Mouse (Mus musculus) stomach, postnatal 0 days (tissue): ENCODE measurements around the gene Slamf9. TPM values are rescaled to one million over a fixed set of nuclear protein-coding genes. Genes with fewer than 3 reads are reported as not detected.

Source experiments
- ATAC-seq: fragments of 200-750 bp; cut with Nextera tagmentation; 2 replicates; pipeline ENCODE4 v1.8.0; 2017; ENCODE audit not compliant: low FRiP score, low TSS enrichment
- DNase-seq: peaks from one replicate; pipeline ENCODE4 v3.0.0-alpha.2; 2016; ENCODE audit warnings: low spot score
- H3K27ac ChIP-seq: fragments of 300-500 bp; sonication (generic); replicated peaks from 2 replicates; pipeline ENCODE4 v1.5.1; 2014; ENCODE audit warnings: mild to moderate bottlenecking, control low read depth
- H3K27me3 ChIP-seq: fragments of 300-500 bp; sonication (generic); 2 replicates; pipeline ENCODE4 v1.6.1; 2014; ENCODE audit warnings: low read length; ENCODE audit not compliant: control insufficient read depth, insufficient read depth
- H3K36me3 ChIP-seq: fragments of 300-500 bp; sonication (generic); 2 replicates; pipeline ENCODE4 v1.6.1; 2014; ENCODE audit warnings: low read length, mixed read lengths; ENCODE audit not compliant: control insufficient read depth, insufficient read depth
- H3K4me1 ChIP-seq: fragments of 300-500 bp; sonication (generic); replicated peaks from 2 replicates; pipeline ENCODE4 v1.6.1; 2014; ENCODE audit warnings: antibody characterized with exemption; ENCODE audit not compliant: control insufficient read depth, insufficient read depth
- H3K4me2 ChIP-seq: fragments of 300-500 bp; sonication (generic); replicated peaks from 2 replicates; pipeline ENCODE4 v1.6.1; 2014; ENCODE audit warnings: low read depth, mild to moderate bottlenecking, control low read depth, moderate library complexity
- H3K4me3 ChIP-seq: fragments of 300-500 bp; sonication (generic); 2 replicates; pipeline ENCODE4 v1.5.1; 2014; ENCODE audit warnings: low read depth, low read length, control low read depth
- H3K9ac ChIP-seq: fragments of 300-500 bp; sonication (generic); 2 replicates; pipeline ENCODE4 v1.6.1; 2014; ENCODE audit warnings: mild to moderate bottlenecking, low read length, control low read depth, mixed read lengths
- H3K9me3 ChIP-seq: fragments of 300-500 bp; sonication (generic); 2 replicates; pipeline ENCODE4 v1.6.1; 2016; ENCODE audit warnings: low read length; ENCODE audit not compliant: control insufficient read depth
- CTCF ChIP-seq: IDR thresholded peaks from 2 replicates; pipeline ENCODE4 v1.5.1; 2016; ENCODE audit warnings: antibody characterized with exemption, low read depth, mild to moderate bottlenecking, moderate library complexity
- EP300 ChIP-seq: optimal IDR thresholded peaks from 2 replicates; pipeline ENCODE3; 2016; ENCODE audit warnings: antibody characterized with exemption
- WGBS: fragments of 180-500 bp; shearing (Covaris S2); extraction: QIAGEN DNeasy Blood & Tissue Kit; methylation state at CpG from one replicate; pipeline ENCODE4 v1.1.7; 2014; 5-methylcytosine and 5-hydroxymethylcytosine counted together
- polyA plus RNA-seq: library from polyadenylated mRNA; unstranded; fragments of >200 nt; fragmentation: Nextera tagmentation; extraction: Ambion mirVana; gene quantifications from 2 replicates; pipeline ENCODE4 v1.2.1, GENCODE M21; 2015

The Slamf9 gene
- polyA plus RNA-seq, 1 experiment from 2014 or later: 1.8 TPM

DNA sequence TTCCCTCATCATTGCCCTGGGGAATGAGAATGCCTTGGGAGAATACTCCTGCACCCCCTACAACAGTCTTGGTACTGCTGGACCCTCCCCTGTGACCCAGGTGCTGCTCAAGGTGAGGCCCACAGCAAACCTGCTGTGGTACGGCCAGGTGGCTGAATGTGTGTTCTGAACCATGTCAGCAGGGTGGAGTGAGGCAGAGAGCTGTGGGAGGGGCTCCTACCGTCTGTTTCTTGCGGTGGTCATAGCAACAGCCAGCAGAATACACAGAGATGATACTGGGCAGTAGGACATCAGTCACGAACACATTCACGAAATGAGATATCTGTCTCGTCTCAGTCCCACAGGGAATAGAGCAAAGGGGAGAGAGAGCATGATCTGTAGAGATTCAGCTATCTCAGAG lies 18.4 kb downstream of the Slamf9 start:
- peak; percentile 19; the same call in 1 of the 2 replicates for ATAC-seq
- DNase-seq: no peak
- no peak overlapping the region for H3K27ac ChIP-seq
- H3K27me3 ChIP-seq: no peaks in the 10 kb centered on the region
- TF ChIP-seq EP300 (no peak), CTCF (no peak)
- no peak overlapping the region for H3K4me3 ChIP-seq
- no peaks in the 10 kb centered on the region for H3K9me3 ChIP-seq
- H3K4me2 ChIP-seq: no peak overlapping the region
- 64% methylated on average over 6 of the region's 6 CpGs for WGBS
- no peak overlapping the region for H3K9ac ChIP-seq
- no peaks in the 10 kb centered on the region for H3K36me3 ChIP-seq
- no peaks in the 10 kb centered on the region for H3K4me1 ChIP-seq

DNA sequence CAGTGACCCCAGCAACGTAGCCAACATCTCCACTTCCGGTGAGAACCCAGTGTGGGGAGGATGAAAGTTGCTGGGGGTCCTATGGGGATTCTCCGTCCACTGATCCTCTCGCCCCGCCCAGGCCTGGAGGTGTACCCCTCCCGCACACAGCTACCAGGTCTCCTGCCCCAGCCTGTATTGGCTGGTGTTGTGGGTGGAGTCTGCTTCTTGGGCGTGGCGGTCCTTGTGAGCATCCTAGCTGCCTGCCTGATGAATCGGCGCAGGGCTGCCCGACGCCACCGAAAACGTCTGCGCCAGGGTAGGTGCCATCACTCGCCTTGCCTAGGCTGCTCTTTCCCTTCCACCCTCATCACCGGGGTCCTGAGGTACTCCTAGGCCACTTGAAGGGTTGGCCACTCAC lies 20.9 kb downstream of the Slamf9 start:
- WGBS: 67% methylated on average over 17 of the region's 17 CpGs
- TF ChIP-seq CTCF: no peak
- TF ChIP-seq EP300: no peak
- Histone ChIP-seq H3K27me3 (no peaks in the 10 kb centered on the region), H3K9me3 (no peaks in the 10 kb centered on the region), H3K4me1 (no peaks in the 10 kb centered on the region), H3K4me2 (no peak overlapping the region), H3K36me3 (no peaks in the 10 kb centered on the region), H3K9ac (no peak overlapping the region), H3K4me3 (no peak overlapping the region), H3K27ac (no peak overlapping the region)
- ATAC-seq (no peak), DNase-seq (no peak)

DNA sequence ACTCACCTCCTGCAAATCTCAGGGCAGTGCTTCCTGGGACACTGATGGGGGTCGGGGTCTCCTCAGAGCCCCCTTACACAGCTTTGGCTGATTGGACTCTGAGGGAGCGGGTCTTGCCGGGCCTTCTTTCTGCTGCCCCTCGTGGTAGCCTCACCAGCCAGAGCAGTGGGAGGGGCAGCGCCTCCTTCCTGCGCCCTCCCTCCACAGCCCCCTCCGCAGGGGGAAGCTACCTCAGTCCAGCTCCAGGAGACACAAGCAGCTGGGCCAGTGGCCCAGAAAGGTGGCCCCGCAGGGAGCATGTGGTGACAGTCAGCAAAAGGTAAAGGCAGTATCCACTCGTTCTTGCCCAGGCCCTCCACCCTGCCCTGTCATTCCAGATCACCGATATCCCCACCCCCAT lies 22.3 kb downstream of the Slamf9 start:
- Histone ChIP-seq H3K9me3 (no peaks in the 10 kb centered on the region), H3K4me3 (no peak overlapping the region), H3K4me1 (peaks cover 7% of the 10 kb centered on the region; the same call in 1 of the 2 replicates), H3K9ac (no peak overlapping the region), H3K36me3 (no peaks in the 10 kb centered on the region), H3K27me3 (no peaks in the 10 kb centered on the region), H3K4me2 (no peak overlapping the region), H3K27ac (no peak overlapping the region)
- ATAC-seq: no peak
- WGBS: 77% methylated on average over 9 of the region's 10 CpGs
- no peak for DNase-seq
- no peak for TF ChIP-seq CTCF

- no peaks in the 10 kb centered on the region for H3K27me3 ChIP-seq
- H3K4me1 ChIP-seq: peaks cover 16% of the 10 kb centered on the region
- no peaks in the 10 kb centered on the region for H3K36me3 ChIP-seq
- no peaks in the 10 kb centered on the region for H3K9me3 ChIP-seq
- peak; percentile 63 for TF ChIP-seq CTCF
- TF ChIP-seq EP300: peak; percentile 26
- H3K9ac ChIP-seq: peak within 1 kb of the TSS; percentile 88
- 3% methylated on average over 30 of the region's 30 CpGs for WGBS
- peak within 1 kb of the TSS; percentile 73 for H3K4me3 ChIP-seq
- peak within 1 kb of the TSS; percentile 72 for H3K4me2 ChIP-seq
- ATAC-seq: peak; percentile 70
- H3K27ac ChIP-seq: peak within 1 kb of the TSS; percentile 97
- peak; percentile 94 for DNase-seq
These were observed 24.7 kb downstream of the Slamf9 start, which contains the start of gene Tagln2 for GRCm38 (mm10) chr1:172499765-172500441. Gene Tagln2 (plus strand): TSS chr1:172500047.

GRCm38 (mm10) chr1:172500451-172501370 lies 25.6 kb downstream of the Slamf9 start:
- H3K4me3 ChIP-seq: peak overlapping the region; percentile 73
- DNase-seq (peak; percentile 91), ATAC-seq (peak; percentile 71)
- no peaks in the 10 kb centered on the region for H3K27me3 ChIP-seq
- peak overlapping the region; percentile 88 for H3K9ac ChIP-seq
- H3K27ac ChIP-seq: peak overlapping the region; percentile 97
- peak overlapping the region; percentile 72 for H3K4me2 ChIP-seq
- no peaks in the 10 kb centered on the region for H3K9me3 ChIP-seq
- peaks cover 6% of the 10 kb centered on the region for H3K36me3 ChIP-seq
- peaks cover 16% of the 10 kb centered on the region for H3K4me1 ChIP-seq
- TF ChIP-seq CTCF: no peak
- TF ChIP-seq EP300: no peak
- under 1% methylated on average over 54 of the region's 56 CpGs for WGBS
